Mouse (Mus musculus): ENCODE measurements around the gene Gpx6. TPM values are rescaled to one million over a fixed set of nuclear protein-coding genes. Genes with fewer than 3 reads are reported as not detected.

The Gpx6 gene
- polyA plus RNA-seq, 1 experiment from 2014 or later: not detected

- ATAC-seq (ENCODE audit: insufficient read depth) (no peak), DNase-seq (no peak)
- no peaks in the 10 kb centered on the region for H3K9me3 ChIP-seq (ENCODE audit: low read depth, low read length)
- no peak overlapping the region for H3K9ac ChIP-seq
- no peak for TF ChIP-seq CTCF (IDR thresholded peaks at IDR 0.05; ENCODE audit: low read depth)
- H3K4me1 ChIP-seq (ENCODE audit: insufficient read depth): 0 out of 2 replicates have a peak, but pooled peaks cover 3% of the 10 kb centered on the region
- peak overlapping the region; percentile 60 for H3K4me2 ChIP-seq
- H3K27me3 ChIP-seq (ENCODE audit: insufficient read depth, low read length): 0 out of 2 replicates have a peak, but pooled peaks cover 4% of the 10 kb centered on the region
- no peaks in the 10 kb centered on the region for H3K36me3 ChIP-seq (ENCODE audit: insufficient read depth)
- H3K4me3 ChIP-seq (ENCODE audit: low read depth, low read length): peak overlapping the region; percentile 31; the same call in 1 of the 2 replicates
- 52% methylated on average over 6 of the region's 6 CpGs for WGBS
- H3K27ac ChIP-seq (ENCODE audit: low read depth): no peak overlapping the region
Observed at GRCm38 (mm10) chr13:21323405-21323804, 11.5 kb downstream of the Gpx6 start.

- TF ChIP-seq CTCF (IDR thresholded peaks at IDR 0.05; ENCODE audit: low read depth): peak; percentile 58
- 6% methylated on average over 4 of the region's 4 CpGs for WGBS
- peak; percentile 50; the same call in 1 of the 2 replicates for ATAC-seq (ENCODE audit: insufficient read depth)
- H3K4me1 ChIP-seq (ENCODE audit: insufficient read depth): 0 out of 2 replicates have a peak, but pooled peaks cover 3% of the 10 kb centered on the region
- peak overlapping the region; percentile 60 for H3K4me2 ChIP-seq
- no peaks in the 10 kb centered on the region for H3K36me3 ChIP-seq (ENCODE audit: insufficient read depth)
- DNase-seq: peak; percentile 71
- H3K27ac ChIP-seq (ENCODE audit: low read depth): no peak overlapping the region
- H3K9me3 ChIP-seq (ENCODE audit: low read depth, low read length): no peaks in the 10 kb centered on the region
- no peak overlapping the region for H3K9ac ChIP-seq
- H3K27me3 ChIP-seq (ENCODE audit: insufficient read depth, low read length): 0 out of 2 replicates have a peak, but pooled peaks cover 4% of the 10 kb centered on the region
- H3K4me3 ChIP-seq (ENCODE audit: low read depth, low read length): peak overlapping the region; percentile 37
Observed at GRCm38 (mm10) chr13:21326191-21326590, 14.3 kb downstream of the Gpx6 start.

GRCm38 (mm10) chr13:21326657-21327211, 14.8 kb downstream of the Gpx6 start:
- Histone ChIP-seq H3K36me3 (ENCODE audit: insufficient read depth) (no peaks in the 10 kb centered on the region), H3K27me3 (ENCODE audit: insufficient read depth, low read length) (0 out of 2 replicates have a peak, but pooled peaks cover 4% of the 10 kb centered on the region), H3K9ac (peak overlapping the region; percentile 27; the same call in 1 of the 2 replicates), H3K9me3 (ENCODE audit: low read depth, low read length) (no peaks in the 10 kb centered on the region), H3K27ac (ENCODE audit: low read depth) (no peak overlapping the region), H3K4me1 (ENCODE audit: insufficient read depth) (0 out of 2 replicates have a peak, but pooled peaks cover 3% of the 10 kb centered on the region), H3K4me2 (peak overlapping the region; percentile 60), H3K4me3 (ENCODE audit: low read depth, low read length) (peak overlapping the region; percentile 37)
- ATAC-seq (ENCODE audit: insufficient read depth) (peak; percentile 77), DNase-seq (peak; percentile 97)
- TF ChIP-seq CTCF (IDR thresholded peaks at IDR 0.05; ENCODE audit: low read depth): peak; percentile 88
- under 1% methylated on average over 24 of the region's 24 CpGs for WGBS

GRCm38 (mm10) chr13:21327424-21327823, 15.5 kb downstream of the Gpx6 start:
- WGBS: under 1% methylated on average over 9 of the region's 9 CpGs
- peak overlapping the region; percentile 37 for H3K4me3 ChIP-seq (ENCODE audit: low read depth, low read length)
- peak; percentile 73 for ATAC-seq (ENCODE audit: insufficient read depth)
- H3K27me3 ChIP-seq (ENCODE audit: insufficient read depth, low read length): 0 out of 2 replicates have a peak, but pooled peaks cover 4% of the 10 kb centered on the region
- DNase-seq: peak; percentile 64
- H3K4me2 ChIP-seq: peak overlapping the region; percentile 60
- no peak for TF ChIP-seq CTCF (IDR thresholded peaks at IDR 0.05; ENCODE audit: low read depth)
- H3K4me1 ChIP-seq (ENCODE audit: insufficient read depth): no peaks in the 10 kb centered on the region
- no peaks in the 10 kb centered on the region for H3K9me3 ChIP-seq (ENCODE audit: low read depth, low read length)
- H3K36me3 ChIP-seq (ENCODE audit: insufficient read depth): no peaks in the 10 kb centered on the region
- no peak overlapping the region for H3K27ac ChIP-seq (ENCODE audit: low read depth)
- H3K9ac ChIP-seq: peak overlapping the region; percentile 13; the same call in 1 of the 2 replicates

- H3K9ac ChIP-seq: no peak within 1 kb of the TSS
- H3K9me3 ChIP-seq (ENCODE audit: low read depth, low read length): no peaks in the 10 kb centered on the region
- no peak within 1 kb of the TSS for H3K4me3 ChIP-seq (ENCODE audit: low read depth, low read length)
- no peak within 1 kb of the TSS for H3K4me2 ChIP-seq
- no peak for TF ChIP-seq CTCF (IDR thresholded peaks at IDR 0.05; ENCODE audit: low read depth)
- no peaks in the 10 kb centered on the region for H3K4me1 ChIP-seq (ENCODE audit: insufficient read depth)
- WGBS: 79% methylated on average over 1 of the region's 1 CpGs
- ATAC-seq (ENCODE audit: insufficient read depth) (no peak), DNase-seq (no peak)
- H3K27ac ChIP-seq (ENCODE audit: low read depth): no peak within 1 kb of the TSS
- no peaks in the 10 kb centered on the region for H3K27me3 ChIP-seq (ENCODE audit: insufficient read depth, low read length)
- H3K36me3 ChIP-seq (ENCODE audit: insufficient read depth): no peaks in the 10 kb centered on the region
Observed at GRCm38 (mm10) chr13:21346610-21347009, 34.7 kb downstream of the Gpx6 start, which contains the start of gene Olfr1367. TSS of gene Olfr1367 (plus strand) at chr13:21346910.

- ATAC-seq (ENCODE audit: insufficient read depth) (no peak), DNase-seq (no peak)
- no peak overlapping the region for H3K27ac ChIP-seq (ENCODE audit: low read depth)
- no peaks in the 10 kb centered on the region for H3K9me3 ChIP-seq (ENCODE audit: low read depth, low read length)
- no peak overlapping the region for H3K4me3 ChIP-seq (ENCODE audit: low read depth, low read length)
- TF ChIP-seq CTCF (IDR thresholded peaks at IDR 0.05; ENCODE audit: low read depth): no peak
- H3K4me1 ChIP-seq (ENCODE audit: insufficient read depth): no peaks in the 10 kb centered on the region
- no peak overlapping the region for H3K9ac ChIP-seq
- no peaks in the 10 kb centered on the region for H3K36me3 ChIP-seq (ENCODE audit: insufficient read depth)
- H3K4me2 ChIP-seq: no peak overlapping the region
- H3K27me3 ChIP-seq (ENCODE audit: insufficient read depth, low read length): no peaks in the 10 kb centered on the region
Observed at GRCm38 (mm10) chr13:21350593-21350992, 38.7 kb downstream of the Gpx6 start.

GRCm38 (mm10) chr13:21362621-21363248, 50.8 kb downstream of the Gpx6 start, which contains the start of gene Zscan12:
TSS of gene Zscan12 (plus strand) at chr13:21362820.
- Histone ChIP-seq H3K4me2 (peak within 1 kb of the TSS; percentile 59), H3K4me3 (ENCODE audit: low read depth, low read length) (peak within 1 kb of the TSS; percentile 71), H3K36me3 (ENCODE audit: insufficient read depth) (peaks cover 12% of the 10 kb centered on the region), H3K27ac (ENCODE audit: low read depth) (peak within 1 kb of the TSS; percentile 82), H3K27me3 (ENCODE audit: insufficient read depth, low read length) (no peaks in the 10 kb centered on the region), H3K9me3 (ENCODE audit: low read depth, low read length) (no peaks in the 10 kb centered on the region), H3K4me1 (ENCODE audit: insufficient read depth) (peaks cover 3% of the 10 kb centered on the region; the same call in 1 of the 2 replicates), H3K9ac (peak within 1 kb of the TSS; percentile 82)
- DNase-seq (peak; percentile 97), ATAC-seq (ENCODE audit: insufficient read depth) (peak; percentile 100)
- no peak for TF ChIP-seq CTCF (IDR thresholded peaks at IDR 0.05; ENCODE audit: low read depth)
- 1% methylated on average over 29 of the region's 29 CpGs for WGBS
